14 mouse cellular contexts compared by ENCODE assay signal in genomic region chr4:135949475-135949874, GRCm38 (mm10). TPM values are rescaled to one million over a fixed set of nuclear protein-coding genes. Genes with fewer than 3 reads are reported as not detected.
A peak's percentile ranks its signal among the peaks of the same experiment; 100 is the strongest.
DNase-seq lines count a peak whose midpoint lies in the region; ATAC-seq and TF ChIP-seq lines count a peak whose summit lies in the region.
"Had no signal": no experiment of that assay in that cellular context is flagged by ENCODE, and none has a peak within 500 bp of the region (broad histone marks: within the 10 kb centered on the region; RNA-seq: fewer than 3 reads in every experiment).

No protein-coding gene starts in this region.

- H3K4me2 ChIP-seq in heart, embryonic 12.5 days, result no peak overlapping the region
- no peak overlapping the region for H3K4me2 ChIP-seq in heart, postnatal 0 days (ENCODE audit: low read depth, low read length)
- no peak overlapping the region for H3K4me2 ChIP-seq in lung, postnatal 0 days (replicated peaks; ENCODE audit: low read depth, low read length)
- H3K4me2 ChIP-seq: embryonic facial prominence, embryonic 12.5 days; forebrain, embryonic 12.5 days; intestine, embryonic 15.5 days had no signal

- WGBS in heart, embryonic 12.5 days, result 78% methylated on average over 10 of the region's 10 CpGs
- 65% methylated on average over 10 of the region's 10 CpGs for WGBS in heart, postnatal 0 days
- 61% methylated on average over 10 of the region's 10 CpGs for WGBS in lung, postnatal 0 days

- peak overlapping the region; percentile 50 for H3K27ac ChIP-seq in heart, embryonic 12.5 days (ENCODE audit: poor library complexity, severe bottlenecking)
- peak overlapping the region; percentile 50; the same call in 1 of the 2 replicates for H3K27ac ChIP-seq in heart, postnatal 0 days (ENCODE audit: low read depth)
- H3K27ac ChIP-seq in lung, postnatal 0 days (ENCODE audit: low read length), result no peak overlapping the region
- H3K27ac ChIP-seq: embryonic facial prominence, embryonic 12.5 days; forebrain, embryonic 12.5 days; intestine, embryonic 15.5 days; midbrain, embryonic 10.5 days had no signal

- H3K4me1 ChIP-seq in heart, embryonic 12.5 days (replicated peaks), result peaks cover 30% of the 10 kb centered on the region
- H3K4me1 ChIP-seq in heart, postnatal 0 days (ENCODE audit: control insufficient read depth, insufficient read depth), result peaks cover 9% of the 10 kb centered on the region; the same call in 1 of the 2 replicates
- H3K4me1 ChIP-seq in lung, postnatal 0 days (ENCODE audit: insufficient read depth, low read depth, low read length), result peaks cover 14% of the 10 kb centered on the region; the same call in 1 of the 2 replicates

- no peak overlapping the region for H3K9ac ChIP-seq in heart, embryonic 12.5 days
- no peak overlapping the region for H3K9ac ChIP-seq in heart, postnatal 0 days (replicated peaks; ENCODE audit: low read depth, low read length)
- H3K9ac ChIP-seq in lung, postnatal 0 days (replicated peaks; ENCODE audit: low read depth), result no peak overlapping the region
- H3K9ac ChIP-seq: embryonic facial prominence, embryonic 12.5 days; forebrain, embryonic 12.5 days; intestine, embryonic 15.5 days had no signal

- TF ChIP-seq EP300 in heart, postnatal 0 days (IDR thresholded peaks at IDR 0.05; ENCODE audit: low read depth), result no peak
- TF ChIP-seq EP300 in lung, postnatal 0 days (IDR thresholded peaks at IDR 0.05), result no peak

- H3K36me3 ChIP-seq in heart, embryonic 12.5 days, result peaks cover 32% of the 10 kb centered on the region
- peaks cover 27% of the 10 kb centered on the region for H3K36me3 ChIP-seq in heart, postnatal 0 days (replicated peaks; ENCODE audit: control insufficient read depth, insufficient read depth, low read length)
- peaks cover 18% of the 10 kb centered on the region; the same call in 1 of the 2 replicates for H3K36me3 ChIP-seq in lung, postnatal 0 days (ENCODE audit: insufficient read depth, low read length)

- H3K4me3 ChIP-seq in heart, embryonic 12.5 days, result no peak overlapping the region
- no peak overlapping the region for H3K4me3 ChIP-seq in heart, postnatal 0 days (ENCODE audit: low read depth, low read length)
- H3K4me3 ChIP-seq in lung, postnatal 0 days (ENCODE audit: low read depth, low read length), result no peak overlapping the region
- H3K4me3 ChIP-seq: embryonic facial prominence, embryonic 12.5 days; forebrain, embryonic 12.5 days; intestine, embryonic 15.5 days; midbrain, embryonic 10.5 days had no signal

- peaks cover 10% of the 10 kb centered on the region; the same call in 1 of the 2 replicates for H3K9me3 ChIP-seq in heart, embryonic 12.5 days (replicated peaks)
- no peaks in the 10 kb centered on the region for H3K9me3 ChIP-seq in heart, postnatal 0 days (replicated peaks; ENCODE audit: control insufficient read depth, low read length)
- no peaks in the 10 kb centered on the region for H3K9me3 ChIP-seq in lung, postnatal 0 days (ENCODE audit: low read length)
- H3K9me3 ChIP-seq: embryonic facial prominence, embryonic 12.5 days; forebrain, embryonic 12.5 days; intestine, embryonic 15.5 days had no signal

- no peaks in the 10 kb centered on the region for H3K27me3 ChIP-seq in heart, embryonic 12.5 days (replicated peaks)
- no peaks in the 10 kb centered on the region for H3K27me3 ChIP-seq in heart, postnatal 0 days (ENCODE audit: control insufficient read depth, insufficient read depth, low read length)
- no peaks in the 10 kb centered on the region for H3K27me3 ChIP-seq in lung, postnatal 0 days (replicated peaks; ENCODE audit: insufficient read depth, low read length)
- H3K27me3 ChIP-seq: embryonic facial prominence, embryonic 12.5 days; forebrain, embryonic 12.5 days; intestine, embryonic 15.5 days had no signal

- DNase-seq in kidney, adult 18-20 months, result peak; percentile 28
- no peak for DNase-seq in kidney, adult 9 months
- no peak for DNase-seq in heart, postnatal 0 days (ENCODE audit: low spot score)
- DNase-seq in lung, postnatal 0 days (ENCODE audit: low spot score), result peak; percentile 33
- no peak for DNase-seq in layer of hippocampus, adult 18-20 months (ENCODE audit: low spot score in 2 of 2)
- DNase-seq in cerebellum, adult 11 months, result no peak
- DNase-seq: adrenal gland, postnatal 10 days; liver; thymus, adult 18-20 months had no signal

- no peak for TF ChIP-seq CTCF in heart, postnatal 0 days (IDR thresholded peaks at IDR 0.05; ENCODE audit: low read depth)
- TF ChIP-seq CTCF in lung, postnatal 0 days (IDR thresholded peaks at IDR 0.05), result no peak

- ATAC-seq in heart, embryonic 12.5 days (ENCODE audit: insufficient number of reproducible peaks, low FRiP score), result no peak
- ATAC-seq in heart, postnatal 0 days (ENCODE audit: insufficient read depth, low read depth), result no peak
- ATAC-seq in lung, postnatal 0 days, result peak; percentile 14; the same call in 1 of the 2 replicates
- ATAC-seq: intestine, embryonic 15.5 days had no signal

RNA-seq across cellular contexts. Expression of gene Hmgcl, which starts 3.2 kb away (rescaled TPM):
- polyA plus RNA-seq in heart, embryonic 12.5 days (2016; fragmentation: Nextera tagmentation; extraction: Ambion mirVana), result 70.4 and 74.5 TPM in 2 replicates
- total RNA-seq in heart, postnatal 0 days (2014; rRNA removed; ENCODE audit: low replicate concordance), result 44.3 and 48.8 TPM in 2 replicates
- polyA plus RNA-seq in heart, postnatal 0 days (2015; fragmentation: Nextera tagmentation; extraction: Ambion mirVana), result 97.5 and 101 TPM in 2 replicates
- polyA plus RNA-seq in lung, postnatal 0 days (2015; fragmentation: Nextera tagmentation; extraction: Ambion mirVana), result 63.6 and 67.7 TPM in 2 replicates
- 10 to 100 TPM; 34.6 to 36.9 TPM for total RNA-seq in layer of hippocampus, adult 18-20 months (2021)

RNA-seq across cellular contexts. Expression of gene Gale, which starts 14.1 kb away (rescaled TPM):
- polyA plus RNA-seq in heart, embryonic 12.5 days (2016; fragmentation: Nextera tagmentation; extraction: Ambion mirVana), result 27.6 and 28.8 TPM in 2 replicates
- 6.7 and 18.2 TPM in 2 replicates for total RNA-seq in heart, postnatal 0 days (2014; rRNA removed; ENCODE audit: low replicate concordance)
- polyA plus RNA-seq in heart, postnatal 0 days (2015; fragmentation: Nextera tagmentation; extraction: Ambion mirVana), result 10.4 and 11.8 TPM in 2 replicates
- polyA plus RNA-seq in lung, postnatal 0 days (2015; fragmentation: Nextera tagmentation; extraction: Ambion mirVana), result 37.0 and 40.5 TPM in 2 replicates
- 10 to 100 TPM; 19.6 to 20.9 TPM for total RNA-seq in layer of hippocampus, adult 18-20 months (2021)

RNA-seq across cellular contexts. Expression of gene Lypla2, which starts 23.0 kb away (rescaled TPM):
- polyA plus RNA-seq in heart, embryonic 12.5 days (2016; fragmentation: Nextera tagmentation; extraction: Ambion mirVana), result 73.0 and 77.4 TPM in 2 replicates
- 53.0 and 58.4 TPM in 2 replicates for total RNA-seq in heart, postnatal 0 days (2014; rRNA removed; ENCODE audit: low replicate concordance)
- polyA plus RNA-seq in heart, postnatal 0 days (2015; fragmentation: Nextera tagmentation; extraction: Ambion mirVana), result 63.3 and 66.8 TPM in 2 replicates
- polyA plus RNA-seq in lung, postnatal 0 days (2015; fragmentation: Nextera tagmentation; extraction: Ambion mirVana), result 103 and 115 TPM in 2 replicates
- 100 to 1,000 TPM in 1 of 2 experiments, 10 to 100 TPM in 1; 99.7 to 102 TPM for total RNA-seq in layer of hippocampus, adult 18-20 months (2021)

RNA-seq across cellular contexts. Expression of gene Fuca1, which starts 28.9 kb away (rescaled TPM):
- polyA plus RNA-seq in heart, embryonic 12.5 days (2016; fragmentation: Nextera tagmentation; extraction: Ambion mirVana), result 36.4 and 41.7 TPM in 2 replicates
- 24.3 and 30.3 TPM in 2 replicates for total RNA-seq in heart, postnatal 0 days (2014; rRNA removed; ENCODE audit: low replicate concordance)
- polyA plus RNA-seq in heart, postnatal 0 days (2015; fragmentation: Nextera tagmentation; extraction: Ambion mirVana), result 48.4 and 50.4 TPM in 2 replicates
- 107 and 131 TPM in 2 replicates for polyA plus RNA-seq in lung, postnatal 0 days (2015; fragmentation: Nextera tagmentation; extraction: Ambion mirVana)
- total RNA-seq in layer of hippocampus, adult 18-20 months (2021), result 10 to 100 TPM; 44.2 to 47.1 TPM

RNA-seq across cellular contexts. Expression of gene Pithd1, which starts 37.6 kb away (rescaled TPM):
- 47.2 and 49.1 TPM in 2 replicates for polyA plus RNA-seq in heart, embryonic 12.5 days (2016; fragmentation: Nextera tagmentation; extraction: Ambion mirVana)
- total RNA-seq in heart, postnatal 0 days (2014; rRNA removed; ENCODE audit: low replicate concordance), result 24.4 and 35.7 TPM in 2 replicates
- polyA plus RNA-seq in heart, postnatal 0 days (2015; fragmentation: Nextera tagmentation; extraction: Ambion mirVana), result 29.5 and 30.7 TPM in 2 replicates
- 35.3 and 39.6 TPM in 2 replicates for polyA plus RNA-seq in lung, postnatal 0 days (2015; fragmentation: Nextera tagmentation; extraction: Ambion mirVana)
- total RNA-seq in layer of hippocampus, adult 18-20 months (2021), result 10 to 100 TPM; 88.9 to 93.4 TPM

Comparison
In these comparisons a context has a peak if more than half of its experiments do, and no peak if none do; other contexts are left out.
1. DNase-seq: peak in kidney, adult 18-20 months (single experiment) and lung, postnatal 0 days (single experiment); none in kidney, adult 9 months (single experiment), heart, postnatal 0 days (single experiment), layer of hippocampus, adult 18-20 months (0 of 2) and cerebellum, adult 11 months (single experiment).